Mouse (Mus musculus) midbrain, postnatal 0 days (tissue): ENCODE data around the gene Disp1. TPM values are rescaled to one million over a fixed set of nuclear protein-coding genes. Genes with fewer than 3 reads are reported as not detected.

Experiments used
- ATAC-seq: fragments of 200-750 bp; cut with Nextera tagmentation; 2 replicates; pipeline ENCODE4 v1.8.0; 2017; ENCODE audit warnings: moderate number of reproducible peaks, mild to moderate bottlenecking, moderate TSS enrichment, moderate library complexity; ENCODE audit not compliant: low FRiP score
- DNase-seq: peaks from one replicate; pipeline ENCODE4 v3.0.0-alpha.2; 2015; ENCODE audit warnings: low spot score
- H3K27ac ChIP-seq: fragments of 300-500 bp; sonication (generic); 2 replicates; pipeline ENCODE4 v1.5.1; 2014; ENCODE audit warnings: low read depth, mild to moderate bottlenecking, low read length, mixed read lengths
- H3K27me3 ChIP-seq: fragments of 300-500 bp; sonication (generic); 2 replicates; pipeline ENCODE4 v1.6.1; 2014; ENCODE audit warnings: low read length, control low read depth, mixed read lengths; ENCODE audit not compliant: insufficient read depth
- H3K36me3 ChIP-seq: fragments of 300-500 bp; sonication (generic); 2 replicates; pipeline ENCODE4 v1.6.1; 2014; ENCODE audit warnings: low read length, control low read depth, mixed read lengths; ENCODE audit not compliant: insufficient read depth
- H3K4me1 ChIP-seq: fragments of 300-500 bp; sonication (generic); 2 replicates; pipeline ENCODE4 v1.6.1; 2014; ENCODE audit warnings: mild to moderate bottlenecking, control low read depth, antibody characterized with exemption, low read length, mixed read lengths; ENCODE audit not compliant: insufficient read depth
- H3K4me2 ChIP-seq: fragments of 300-500 bp; sonication (generic); 2 replicates; pipeline ENCODE4 v1.6.1; 2014; ENCODE audit warnings: low read depth, mild to moderate bottlenecking, low read length, mixed read lengths; ENCODE audit not compliant: poor library complexity, severe bottlenecking
- H3K4me3 ChIP-seq: fragments of 300-500 bp; sonication (generic); 2 replicates; pipeline ENCODE4 v1.5.1; 2014; ENCODE audit warnings: low read depth, mild to moderate bottlenecking, low read length, moderate library complexity
- H3K9ac ChIP-seq: fragments of 300-500 bp; sonication (generic); replicated peaks from 2 replicates; pipeline ENCODE4 v1.6.1; 2014; ENCODE audit warnings: mild to moderate bottlenecking, low read length, moderate library complexity, mixed read lengths; ENCODE audit not compliant: poor library complexity, severe bottlenecking
- H3K9me3 ChIP-seq: fragments of 300-500 bp; sonication (generic); 2 replicates; pipeline ENCODE4 v1.6.1; 2016; ENCODE audit warnings: low read length, control low read depth
- CTCF ChIP-seq: IDR thresholded peaks from 2 replicates; pipeline ENCODE4 v1.5.1; 2016; ENCODE audit warnings: antibody characterized with exemption, mild to moderate bottlenecking
- WGBS: fragments of 180-500 bp; shearing (Covaris S2); extraction: QIAGEN DNeasy Blood & Tissue Kit; methylation state at CpG from one replicate; pipeline ENCODE4 v1.1.7; 2014; 5-methylcytosine and 5-hydroxymethylcytosine counted together
- polyA plus RNA-seq: library from polyadenylated mRNA; unstranded; fragments of >200 nt; fragmentation: Nextera tagmentation; extraction: Ambion mirVana; gene quantifications from 2 replicates; pipeline ENCODE4 v1.2.1, GENCODE M21; 2015
- total RNA-seq: library from RNA; depleted of rRNA; stranded (reverse); fragments of >200 nt; gene quantifications from 2 replicates; pipeline ENCODE4 v1.2.3, GENCODE M21; 2014

The Disp1 gene
- total and polyA plus RNA-seq, 2 experiments from 2014 or later: 7.6 to 12.3 TPM

DNA sequence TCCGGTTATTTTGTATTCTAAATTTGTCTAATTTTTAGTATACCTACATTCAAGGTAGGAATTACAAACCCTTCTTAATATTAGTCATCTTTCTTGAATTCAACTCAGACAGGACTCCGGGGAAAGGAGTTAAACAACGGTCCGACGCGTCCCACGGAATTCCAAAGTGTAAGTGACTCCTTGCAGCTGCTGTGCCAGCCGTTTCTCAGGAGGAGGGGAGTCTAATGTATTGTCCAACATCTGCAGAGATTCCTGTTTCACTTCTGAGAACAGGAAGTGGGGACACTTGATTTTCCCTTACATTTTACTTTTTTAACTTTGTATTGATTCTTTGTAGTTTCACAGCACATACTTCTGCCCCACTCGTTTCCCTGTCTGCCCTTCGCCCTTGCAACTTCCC lies 104.9 kb downstream of the Disp1 start:
- no peak for TF ChIP-seq CTCF
- H3K9ac ChIP-seq: no peak overlapping the region
- no peak overlapping the region for H3K4me2 ChIP-seq
- DNase-seq (no peak), ATAC-seq (no peak)
- H3K9me3 ChIP-seq: no peaks in the 10 kb centered on the region
- no peaks in the 10 kb centered on the region for H3K4me1 ChIP-seq
- WGBS: 81% methylated on average over 10 of the region's 10 CpGs
- H3K27ac ChIP-seq: no peak overlapping the region
- no peaks in the 10 kb centered on the region for H3K27me3 ChIP-seq
- H3K4me3 ChIP-seq: no peak overlapping the region
- no peaks in the 10 kb centered on the region for H3K36me3 ChIP-seq

DNA sequence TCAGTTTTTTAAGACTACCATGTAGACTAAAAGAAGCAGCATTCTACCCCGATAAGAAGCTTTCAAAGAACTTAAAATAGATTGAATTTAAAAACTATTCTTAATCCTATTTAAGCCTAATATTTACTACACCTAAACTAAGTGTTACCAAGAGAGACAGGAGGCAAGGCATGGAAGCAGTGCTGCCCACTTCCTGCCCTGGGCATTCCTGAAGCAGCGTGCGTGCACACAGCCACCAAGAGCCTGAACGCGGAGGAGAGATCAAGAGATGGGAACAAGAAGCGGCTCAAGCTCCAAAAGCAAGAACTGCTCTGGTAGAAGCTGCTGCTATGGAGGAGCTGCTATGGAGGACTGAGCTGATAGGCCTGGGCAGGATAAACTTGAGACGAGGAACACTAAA lies 106.2 kb downstream of the Disp1 start:
- Histone ChIP-seq H3K9me3 (no peaks in the 10 kb centered on the region), H3K4me3 (no peak overlapping the region), H3K4me2 (no peak overlapping the region), H3K4me1 (no peaks in the 10 kb centered on the region), H3K27me3 (no peaks in the 10 kb centered on the region), H3K9ac (no peak overlapping the region), H3K36me3 (no peaks in the 10 kb centered on the region), H3K27ac (no peak overlapping the region)
- ATAC-seq: no peak
- 82% methylated on average over 7 of the region's 7 CpGs for WGBS
- no peak for DNase-seq
- TF ChIP-seq CTCF: no peak

DNA sequence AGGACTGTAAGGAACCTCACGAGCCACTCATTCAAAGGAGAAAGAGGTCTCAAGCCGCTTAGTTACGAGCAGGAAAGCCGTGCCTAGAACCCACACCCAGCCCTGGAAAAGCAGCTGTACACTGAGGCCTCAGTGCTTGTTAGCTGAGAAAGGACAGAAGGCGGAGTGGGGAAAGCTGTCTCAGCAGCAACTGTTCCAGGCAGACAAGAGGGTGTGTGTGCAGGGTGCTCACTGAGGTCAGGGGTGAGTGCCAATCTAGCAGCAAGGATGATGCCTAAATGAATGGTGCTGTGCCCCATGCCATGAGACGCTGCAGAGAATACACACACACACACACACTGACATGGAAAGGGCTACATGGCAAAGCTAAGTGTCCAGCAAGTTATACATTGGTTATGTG lies 106.8 kb downstream of the Disp1 start:
- Histone ChIP-seq H3K27ac (no peak overlapping the region), H3K4me1 (no peaks in the 10 kb centered on the region), H3K36me3 (no peaks in the 10 kb centered on the region), H3K4me2 (no peak overlapping the region), H3K9me3 (no peaks in the 10 kb centered on the region), H3K9ac (no peak overlapping the region), H3K4me3 (no peak overlapping the region), H3K27me3 (no peaks in the 10 kb centered on the region)
- 82% methylated on average over 6 of the region's 6 CpGs for WGBS
- ATAC-seq: no peak
- no peak for TF ChIP-seq CTCF
- no peak for DNase-seq

DNA sequence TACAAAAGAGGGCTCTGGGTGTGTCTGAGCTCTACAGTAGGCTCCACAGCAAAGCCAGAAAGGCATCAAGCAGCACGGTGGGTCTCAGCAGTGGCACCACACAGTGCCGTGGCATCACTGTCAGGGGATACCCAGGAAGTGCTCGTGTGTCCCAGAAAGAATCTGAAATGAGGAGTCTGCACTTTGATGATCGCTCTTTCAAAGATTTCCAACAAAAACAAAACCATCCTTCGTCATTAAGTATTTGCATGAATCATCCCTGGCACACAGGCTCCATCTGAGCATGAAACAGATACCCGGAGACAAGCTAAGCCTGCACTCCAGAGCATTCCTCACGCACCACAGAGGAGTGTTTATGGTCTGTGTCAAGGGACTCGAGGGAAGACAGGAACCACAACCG lies 107.8 kb downstream of the Disp1 start:
- no peaks in the 10 kb centered on the region for H3K9me3 ChIP-seq
- H3K36me3 ChIP-seq: no peaks in the 10 kb centered on the region
- H3K27me3 ChIP-seq: no peaks in the 10 kb centered on the region
- H3K9ac ChIP-seq: no peak overlapping the region
- no peak overlapping the region for H3K4me2 ChIP-seq
- DNase-seq: no peak
- 68% methylated on average over 9 of the region's 9 CpGs for WGBS
- no peak overlapping the region for H3K4me3 ChIP-seq
- TF ChIP-seq CTCF: no peak
- H3K27ac ChIP-seq: no peak overlapping the region
- no peaks in the 10 kb centered on the region for H3K4me1 ChIP-seq
- ATAC-seq: no peak

DNA sequence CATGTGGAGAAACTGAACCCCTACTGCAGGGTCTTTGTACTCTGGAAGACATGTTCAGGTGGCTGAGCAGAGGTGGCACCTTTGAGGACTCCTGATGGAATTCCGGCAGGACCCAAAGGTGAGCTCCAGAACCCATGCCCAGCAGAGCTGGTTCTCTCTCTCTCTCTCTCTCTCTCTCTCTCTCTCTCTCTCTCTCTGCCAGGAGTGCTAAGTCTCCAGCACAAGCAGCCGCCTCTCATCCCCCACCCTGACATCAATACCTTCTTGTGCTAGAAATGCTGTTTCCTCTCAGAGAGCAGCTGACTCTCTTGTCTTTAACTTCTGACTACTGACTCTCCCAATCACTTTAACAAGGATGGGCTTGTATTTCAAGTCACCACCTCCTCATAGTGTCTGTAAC lies 113.8 kb downstream of the Disp1 start:
- Histone ChIP-seq H3K36me3 (no peaks in the 10 kb centered on the region), H3K4me3 (no peak overlapping the region), H3K4me2 (no peak overlapping the region), H3K9ac (no peak overlapping the region), H3K27me3 (no peaks in the 10 kb centered on the region), H3K27ac (no peak overlapping the region), H3K9me3 (no peaks in the 10 kb centered on the region), H3K4me1 (no peaks in the 10 kb centered on the region)
- 80% methylated on average over 2 of the region's 2 CpGs for whole genome bisulfite sequencing
- no peak for ATAC-seq
- TF ChIP-seq CTCF: no peak
- no peak for DNase-seq

DNA sequence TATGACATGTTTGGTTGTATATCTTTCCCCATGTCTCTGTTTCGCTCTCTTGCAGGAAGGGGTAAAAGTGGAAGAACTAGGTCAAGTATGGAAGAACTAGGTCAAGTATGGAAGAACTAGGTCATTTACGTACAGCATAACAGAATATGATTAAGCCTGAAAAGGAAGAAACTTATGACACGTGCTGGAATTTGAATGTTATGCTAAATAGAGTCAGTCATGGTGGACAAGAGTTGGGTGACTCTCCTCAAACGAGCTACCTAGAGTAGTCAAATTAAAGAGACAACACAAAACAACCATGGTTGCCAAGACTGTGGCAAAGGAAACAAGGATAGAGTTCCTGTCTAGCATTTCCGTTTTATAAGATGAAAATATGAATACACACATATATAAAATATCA lies 116.6 kb downstream of the Disp1 start:
- ATAC-seq: no peak
- no peak for TF ChIP-seq CTCF
- Histone ChIP-seq H3K9ac (no peak overlapping the region), H3K27me3 (no peaks in the 10 kb centered on the region), H3K36me3 (no peaks in the 10 kb centered on the region), H3K27ac (no peak overlapping the region), H3K4me3 (no peak overlapping the region), H3K9me3 (no peaks in the 10 kb centered on the region), H3K4me1 (no peaks in the 10 kb centered on the region), H3K4me2 (no peak overlapping the region)
- 89% methylated on average over 5 of the region's 5 CpGs for WGBS
- DNase-seq: no peak
